Mouse (Mus musculus) layer of hippocampus, adult 8-10 months (tissue): ENCODE data around the gene Olfr1131. TPM values are rescaled to one million over a fixed set of nuclear protein-coding genes. Genes with fewer than 3 reads are reported as not detected.
"Not testable (repeated sequence)": the region's sequence is repeated elsewhere in the genome, so short reads cannot be mapped to it uniquely, and the experiment has no call there.

Experiments used
- DNase-seq, 2 experiments: peaks; one replicate each; pipeline ENCODE4 v3.0.0; 2022; ENCODE audit warnings: low spot score in 2 of 2
- total RNA-seq, 4 experiments: library from RNA; stranded (reverse); gene quantifications; 2 replicates each; pipeline ENCODE4 v1.2.4; 2022

Olfr1131 gene
- total RNA-seq: not detected

- no peak for DNase-seq
These were observed at the start of gene Olfr1131 for GRCm38 (mm10) chr2:87626804-87627203. Gene Olfr1131, plus strand, starts transcription at chr2:87627104.

- not testable (repeated sequence) for DNase-seq
These were observed 21.0 kb upstream of the Olfr1131 start, which contains the start of gene Olfr1130 for GRCm38 (mm10) chr2:87605912-87606311. Gene Olfr1130, plus strand, starts transcription at chr2:87606212.

- DNase-seq: no peak
These were observed 10.5 kb downstream of the Olfr1131 start, which contains the start of gene Olfr1132 for GRCm38 (mm10) chr2:87637435-87637834. Gene Olfr1132, minus strand, starts transcription at chr2:87637535.

GRCm38 (mm10) chr2:87642441-87642840, 15.5 kb downstream of the Olfr1131 start:
- DNase-seq: no peak

- DNase-seq: no peak
These were observed 20.4 kb downstream of the Olfr1131 start, which contains the start of gene Olfr1133 for GRCm38 (mm10) chr2:87647274-87647673. Gene Olfr1133, minus strand, starts transcription at chr2:87647374.

GRCm38 (mm10) chr2:87658360-87658759, 31.5 kb downstream of the Olfr1131 start, which contains the start of gene Olfr1134:
Gene Olfr1134, minus strand, starts transcription at chr2:87658460.
- DNase-seq: no peak

- no peak for DNase-seq
These were observed 46.7 kb downstream of the Olfr1131 start, which contains the start of gene Olfr1135 for GRCm38 (mm10) chr2:87673564-87673963. Gene Olfr1135, minus strand, starts transcription at chr2:87673664.

Other genes with a start within 250 kb of the Olfr1131 start
- gene Olfr1122, start 241.3 kb upstream of the Olfr1131 start, total RNA-seq: under 1 TPM in 3 of 4 experiments, not detected in 1; 0.09 to 0.14 (median 0.10) TPM
- gene Olfr1123, start 210.5 kb upstream of the Olfr1131 start, total RNA-seq: not detected
- not detected for gene Olfr1124, start 196.8 kb upstream of the Olfr1131 start, total RNA-seq
- not detected for gene Olfr1126, start 173.1 kb upstream of the Olfr1131 start, total RNA-seq
- gene Pramel7, start 130.0 kb upstream of the Olfr1131 start, total RNA-seq: not detected
- gene Pramel6, start 120.5 kb upstream of the Olfr1131 start, total RNA-seq: not detected
- gene Olfr153, start 95.3 kb upstream of the Olfr1131 start, total RNA-seq: under 1 TPM in 2 of 4 experiments, not detected in 2; 0.33 to 0.49 TPM
- gene Olfr1128, start 81.6 kb upstream of the Olfr1131 start, total RNA-seq: not detected
- not detected for gene Olfr1129, start 53.2 kb upstream of the Olfr1131 start, total RNA-seq
- not detected for gene Olfr1130, start 20.9 kb upstream of the Olfr1131 start, total RNA-seq
- gene Olfr1132, start 10.4 kb downstream of the Olfr1131 start, total RNA-seq: not detected
- gene Olfr1133, start 20.3 kb downstream of the Olfr1131 start, total RNA-seq: not detected
- gene Olfr1134, start 31.4 kb downstream of the Olfr1131 start, total RNA-seq: not detected
- not detected for gene Olfr1135, start 46.6 kb downstream of the Olfr1131 start, total RNA-seq
- not detected for gene Olfr1136, start 66.8 kb downstream of the Olfr1131 start, total RNA-seq
- gene Olfr1137, start 86.1 kb downstream of the Olfr1131 start, total RNA-seq: not detected
- not detected for gene Olfr1138, start 112.9 kb downstream of the Olfr1131 start, total RNA-seq
- gene Olfr1140, start 116.6 kb downstream of the Olfr1131 start, total RNA-seq: not detected
- not detected for gene Olfr1141, start 126.9 kb downstream of the Olfr1131 start, total RNA-seq
- gene Olfr152, start 152.4 kb downstream of the Olfr1131 start, total RNA-seq: not detected
- gene Olfr1143, start 173.5 kb downstream of the Olfr1131 start, total RNA-seq: not detected
- not detected for gene Olfr1145, start 182.7 kb downstream of the Olfr1131 start, total RNA-seq
- gene Olfr1148, start 203.4 kb downstream of the Olfr1131 start, total RNA-seq: not detected
- not detected for gene Olfr1150-ps1, start 216.9 kb downstream of the Olfr1131 start, total RNA-seq
- not detected for gene Olfr1151, start 228.8 kb downstream of the Olfr1131 start, total RNA-seq
- gene Olfr1152, start 239.4 kb downstream of the Olfr1131 start, total RNA-seq: not detected